Mouse (Mus musculus) cortical plate, adult 2 months (tissue): ENCODE measurements around the gene Mmd. TPM values are rescaled to one million over a fixed set of nuclear protein-coding genes. Genes with fewer than 3 reads are reported as not detected.

ENCODE experiments used
- H3K27ac ChIP-seq: fragments of 200-500 bp; 2 replicates; pipeline ENCODE4 v1.5.1; 2012; ENCODE audit warnings: low read length, control low read depth, inconsistent platforms; ENCODE audit not compliant: insufficient read depth
- H3K4me1 ChIP-seq: fragments of 200-500 bp; 2 replicates; pipeline ENCODE4 v1.6.1; 2011; ENCODE audit warnings: low read length; ENCODE audit not compliant: control insufficient read depth, insufficient read depth
- H3K4me3 ChIP-seq: fragments of 200-500 bp; 2 replicates; pipeline ENCODE4 v1.5.1; 2011; ENCODE audit warnings: mild to moderate bottlenecking, low read length, control low read depth; ENCODE audit not compliant: insufficient read depth
- CTCF ChIP-seq: fragments of 200-500 bp; IDR thresholded peaks from 2 replicates; pipeline ENCODE4 v1.5.1; 2011; ENCODE audit warnings: mild to moderate bottlenecking, control low read depth, low read length; ENCODE audit not compliant: insufficient read depth; ENCODE audit errors: extremely low read depth
- POLR2A ChIP-seq: fragments of 200-500 bp; IDR thresholded peaks from 2 replicates; pipeline ENCODE4 v1.6.1; 2011; ENCODE audit warnings: mild to moderate bottlenecking, low read length, control low read depth; ENCODE audit not compliant: insufficient read depth; ENCODE audit errors: extremely low read depth
- polyA plus RNA-seq: library from polyadenylated mRNA; depleted of rRNA; stranded (reverse); fragments of >200 nt; gene quantifications from 2 replicates; pipeline ENCODE4 v1.2.3, GENCODE M21; 2012

Gene Mmd
- polyA plus RNA-seq, 1 experiment = 164 TPM

GRCm38 (mm10) chr11:90230671-90231070 is 18.6 kb upstream of the Mmd start:
- Histone ChIP-seq H3K27ac (no peak overlapping the region), H3K4me3 (no peak overlapping the region), H3K4me1 (peaks cover 2% of the 10 kb centered on the region; the same call in 1 of the 2 replicates)
- TF ChIP-seq POLR2A (no peak), CTCF (no peak)

DNA sequence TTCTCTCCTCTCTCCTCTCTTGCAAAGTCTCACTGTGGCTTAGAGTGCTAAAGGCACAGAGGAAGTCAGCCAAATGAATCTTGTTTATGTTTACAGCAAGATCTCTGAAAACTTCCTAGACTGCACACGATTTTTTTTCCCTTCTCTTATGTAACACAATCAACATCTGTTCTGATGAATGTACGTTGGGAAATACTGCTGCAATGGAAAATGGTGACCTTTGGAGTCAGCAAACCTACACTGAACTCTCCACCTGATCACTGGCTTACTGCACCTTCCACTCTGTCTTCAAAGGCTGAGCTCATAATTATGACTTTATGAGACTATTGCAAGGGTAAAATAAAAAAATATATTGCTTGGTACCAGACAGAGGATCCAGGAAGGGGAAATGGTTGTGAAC is 17.6 kb upstream of the Mmd start:
- H3K27ac ChIP-seq = no peak overlapping the region; the same call in 1 of the 2 replicates
- TF ChIP-seq POLR2A (no peak), CTCF (no peak)

GRCm38 (mm10) chr11:90232685-90233084 is 16.6 kb upstream of the Mmd start:
- no peak overlapping the region for H3K4me3 ChIP-seq
- peaks cover 2% of the 10 kb centered on the region; the same call in 1 of the 2 replicates for H3K4me1 ChIP-seq
- TF ChIP-seq POLR2A (no peak), CTCF (no peak)
- peak overlapping the region; percentile 9; the same call in 1 of the 2 replicates for H3K27ac ChIP-seq

More for the DNA sequence above, 17.6 kb upstream of the Mmd start:
- H3K4me3 ChIP-seq = no peak overlapping the region
- peaks cover 2% of the 10 kb centered on the region; the same call in 1 of the 2 replicates for H3K4me1 ChIP-seq

DNA sequence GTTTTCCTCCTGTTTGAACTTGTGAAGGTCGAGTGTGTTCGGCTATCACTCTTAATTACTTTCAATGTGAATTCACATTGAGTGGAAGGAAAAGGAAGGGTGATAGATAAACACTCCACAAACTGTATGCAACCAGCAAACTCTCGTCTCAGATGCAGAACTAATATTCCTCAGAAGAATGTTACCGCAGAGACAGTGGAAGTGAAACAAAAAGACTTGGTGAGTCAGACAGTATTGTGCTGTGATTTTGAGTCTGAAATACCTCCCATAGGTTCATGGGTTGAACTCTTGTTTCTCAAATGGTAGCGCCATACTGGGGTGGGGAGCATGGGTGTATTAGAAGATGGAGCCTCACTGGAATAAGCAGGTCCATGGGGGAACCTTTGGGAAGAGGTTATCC is 14.0 kb upstream of the Mmd start:
- TF ChIP-seq CTCF (no peak), POLR2A (no peak)
- Histone ChIP-seq H3K27ac (no peak overlapping the region), H3K4me3 (no peak overlapping the region), H3K4me1 (peaks cover 2% of the 10 kb centered on the region; the same call in 1 of the 2 replicates)

GRCm38 (mm10) chr11:90237616-90238015 is 11.6 kb upstream of the Mmd start:
- H3K4me3 ChIP-seq = no peak overlapping the region
- no peaks in the 10 kb centered on the region for H3K4me1 ChIP-seq
- TF ChIP-seq CTCF (no peak), POLR2A (no peak)
- no peak overlapping the region for H3K27ac ChIP-seq

DNA sequence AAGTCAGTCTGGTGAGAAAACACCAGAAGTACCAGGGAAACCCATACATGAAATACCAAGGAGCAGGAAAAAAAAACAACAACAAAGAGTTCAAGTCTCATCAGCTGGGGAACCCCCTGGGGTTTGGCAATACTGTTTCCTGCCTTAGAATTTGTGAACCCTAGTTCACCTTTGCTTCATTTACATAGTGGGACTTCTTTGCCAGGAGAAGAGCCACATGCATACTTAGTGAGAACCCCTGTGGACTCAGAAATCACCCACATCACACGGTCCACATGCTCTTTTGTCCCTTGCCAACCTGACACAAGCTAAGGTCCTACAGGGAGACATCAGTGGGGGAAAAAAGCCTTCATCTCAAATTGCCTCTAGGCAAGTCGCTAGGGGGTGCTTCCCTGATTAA is 10.6 kb upstream of the Mmd start:
- TF ChIP-seq CTCF = no peak
- no peak for TF ChIP-seq POLR2A
- no peaks in the 10 kb centered on the region; the same call in 1 of the 2 replicates for H3K4me1 ChIP-seq
- no peak overlapping the region for H3K27ac ChIP-seq
- H3K4me3 ChIP-seq = no peak overlapping the region

- Histone ChIP-seq H3K4me3 (no peak overlapping the region), H3K27ac (no peak overlapping the region), H3K4me1 (peaks cover 1% of the 10 kb centered on the region; the same call in 1 of the 2 replicates)
- TF ChIP-seq CTCF = no peak
- TF ChIP-seq POLR2A = no peak
These were observed 8.5 kb upstream of the Mmd start for GRCm38 (mm10) chr11:90240652-90241330.

DNA sequence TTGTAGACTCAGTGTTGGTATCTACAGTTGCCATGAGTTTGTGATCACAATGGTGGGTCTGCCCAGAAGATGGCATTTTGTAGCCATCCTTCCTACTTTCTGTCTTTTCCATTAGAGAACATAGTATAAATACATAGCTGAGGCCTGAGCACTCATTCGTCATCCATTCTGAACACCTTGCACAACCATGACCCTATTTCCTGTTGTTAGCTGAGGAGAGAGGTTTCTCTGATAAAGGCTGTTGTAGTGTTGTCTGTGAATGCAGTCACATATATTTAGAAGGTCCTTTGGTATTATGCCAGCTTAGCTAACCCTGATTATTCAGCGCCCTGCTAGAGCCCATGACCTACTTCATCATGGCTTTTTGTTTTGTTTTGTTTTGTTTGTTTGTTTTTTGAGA is 7.4 kb upstream of the Mmd start:
- Histone ChIP-seq H3K27ac (no peak overlapping the region), H3K4me1 (peaks cover 1% of the 10 kb centered on the region; the same call in 1 of the 2 replicates), H3K4me3 (no peak overlapping the region)
- TF ChIP-seq CTCF = no peak
- no peak for TF ChIP-seq POLR2A

DNA sequence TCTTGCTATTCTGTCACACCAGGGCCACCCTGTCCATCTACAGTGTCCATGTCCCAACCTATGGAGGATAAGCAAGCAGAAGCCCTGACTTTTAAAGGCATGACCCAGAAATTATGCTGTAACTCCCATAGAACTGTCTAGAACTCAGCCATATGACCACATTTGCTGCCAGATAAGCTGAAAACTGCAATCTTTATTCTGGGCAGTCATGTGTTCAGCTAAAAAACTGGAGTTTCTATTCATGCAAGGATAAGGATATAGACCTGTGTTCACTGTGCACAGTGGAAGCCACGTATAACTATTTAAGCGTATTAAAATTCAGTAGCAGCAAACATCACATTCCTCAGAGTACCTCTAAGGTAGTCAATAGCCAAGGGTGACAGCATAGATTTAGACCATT is 6.0 kb upstream of the Mmd start:
- Histone ChIP-seq H3K4me1 (peaks cover 1% of the 10 kb centered on the region; the same call in 1 of the 2 replicates), H3K4me3 (no peak overlapping the region), H3K27ac (no peak overlapping the region)
- TF ChIP-seq POLR2A = no peak
- TF ChIP-seq CTCF = no peak

DNA sequence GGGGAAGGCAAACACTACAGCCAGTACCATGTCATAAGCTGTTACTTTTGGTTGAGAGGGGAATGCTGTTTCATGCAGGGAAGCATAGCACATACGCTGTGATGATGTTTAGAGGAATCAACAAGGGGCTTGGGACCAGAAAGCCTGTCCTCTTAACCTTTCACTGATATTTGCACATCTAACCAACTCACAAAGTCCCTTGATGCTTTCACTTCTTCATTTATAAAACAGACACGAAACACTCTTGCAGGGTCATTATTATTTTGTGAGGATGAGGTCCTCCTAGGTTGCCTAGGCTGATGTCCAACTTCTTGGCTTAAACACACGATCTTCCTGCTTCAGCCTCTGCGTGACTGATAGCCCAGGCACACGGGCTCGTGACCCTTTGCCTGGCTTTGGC is 3.6 kb upstream of the Mmd start:
- Histone ChIP-seq H3K4me3 (no peak overlapping the region), H3K4me1 (peaks cover 3% of the 10 kb centered on the region), H3K27ac (no peak overlapping the region)
- no peak for TF ChIP-seq CTCF
- TF ChIP-seq POLR2A = no peak

DNA sequence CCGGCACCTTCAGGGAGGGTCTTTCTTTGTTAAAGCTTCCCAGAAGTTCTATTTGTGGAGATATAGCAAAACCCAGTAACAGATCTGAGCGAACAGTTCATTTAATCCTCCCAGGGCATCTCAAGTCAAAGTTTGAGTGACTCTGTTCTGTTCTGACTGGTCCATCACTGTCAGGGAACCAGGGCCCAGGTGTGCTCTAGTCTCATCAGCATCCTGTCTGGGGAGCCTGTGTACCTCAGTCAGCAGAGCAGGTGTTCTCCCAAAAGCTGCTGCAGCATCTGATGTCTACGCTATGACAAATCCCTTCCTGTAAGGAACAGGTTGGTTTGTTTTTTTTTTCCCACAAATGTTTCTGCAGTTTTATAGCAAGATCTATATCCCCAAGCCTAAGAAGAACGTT is 2.6 kb upstream of the Mmd start:
- H3K27ac ChIP-seq = no peak overlapping the region
- H3K4me1 ChIP-seq = peaks cover 4% of the 10 kb centered on the region
- no peak overlapping the region for H3K4me3 ChIP-seq
- no peak for TF ChIP-seq POLR2A
- TF ChIP-seq CTCF = no peak
